Mouse (Mus musculus): ENCODE data around the gene Fam193a.

DNA sequence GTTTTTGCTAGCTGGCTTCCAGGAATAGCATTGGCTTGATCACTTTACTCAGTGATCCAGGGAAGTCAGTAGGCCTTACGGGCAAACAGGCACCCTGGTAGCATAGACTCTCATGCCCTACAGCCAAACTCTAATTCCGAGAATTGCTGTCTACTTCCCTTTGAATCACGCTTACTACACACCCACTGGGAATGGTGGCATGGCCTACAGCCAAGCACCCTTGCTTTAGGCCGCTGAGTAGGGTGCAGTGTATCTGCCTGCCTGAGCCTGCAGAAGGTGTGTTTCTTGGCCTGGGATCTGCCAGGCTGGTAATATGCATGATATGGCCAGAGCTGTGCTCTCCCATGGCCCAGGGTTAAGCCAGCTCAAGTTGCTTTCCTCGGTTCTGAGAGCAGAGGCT is 159.0 kb downstream of the Fam193a start:
- no peak for TF ChIP-seq POLR2A (IDR thresholded peaks at IDR 0.05; ENCODE audit: low read depth, low read length)
- TF ChIP-seq CTCF (IDR thresholded peaks at IDR 0.05; ENCODE audit: borderline replicate concordance, insufficient read depth, low read length) = no peak

Measured in embryonic fibroblast, embryonic 13.5 days (primary cell).